Mouse (Mus musculus): ENCODE measurements around the gene Rpl23. TPM values are rescaled to one million over a fixed set of nuclear protein-coding genes. Genes with fewer than 3 reads are reported as not detected.

Rpl23 gene
- polyA plus RNA-seq, 1 experiment, result 87.5 TPM

DNA sequence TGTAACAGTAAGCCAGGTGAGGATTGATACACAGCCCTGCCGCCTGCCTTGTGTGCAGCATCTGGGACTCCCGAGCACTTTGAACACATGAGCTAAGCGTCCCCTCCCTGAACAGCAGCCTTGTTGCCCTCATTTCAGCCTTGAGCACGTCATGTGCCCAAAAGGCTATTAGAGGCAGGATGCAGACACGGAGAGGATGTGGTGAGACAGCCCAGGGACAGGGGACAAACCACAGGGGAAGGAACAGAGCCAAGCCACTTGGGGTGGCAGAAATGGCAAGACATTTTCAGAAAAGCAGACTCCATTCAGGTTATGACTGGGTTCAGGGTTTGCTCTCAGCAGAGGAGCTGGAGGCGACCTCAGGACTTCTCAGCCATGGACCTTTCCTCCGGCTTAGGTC, 53.9 kb downstream of the Rpl23 start:
- no peak for TF ChIP-seq GATA1 (IDR thresholded peaks at IDR 0.05; ENCODE audit: low read length)

Other genes with a start within 250 kb of the Rpl23 start
- gene Srcin1, start 206.3 kb downstream of the Rpl23 start, polyA plus RNA-seq (2012), result 0.09 and 0.18 TPM in 2 replicates
- gene Epop, start 152.7 kb downstream of the Rpl23 start, polyA plus RNA-seq (2012), result not detected in 2 replicates
- gene Mllt6, start 119.0 kb downstream of the Rpl23 start, polyA plus RNA-seq (2012), result 42.2 and 42.3 TPM in 2 replicates
- gene Cisd3, start 96.6 kb downstream of the Rpl23 start, polyA plus RNA-seq (2012), result 1.6 and 3.1 TPM in 2 replicates
- 6.3 and 9.1 TPM in 2 replicates for gene Pcgf2, start 81.9 kb downstream of the Rpl23 start, polyA plus RNA-seq (2012)
- gene Psmb3, start 79.0 kb downstream of the Rpl23 start, polyA plus RNA-seq (2012), result 16.1 and 122 TPM in 2 replicates
- 28.3 and 31.4 TPM in 2 replicates for gene Pip4k2b, start 37.7 kb downstream of the Rpl23 start, polyA plus RNA-seq (2012)
- 30.0 and 34.5 TPM in 2 replicates for gene Cwc25, start 15.9 kb downstream of the Rpl23 start, polyA plus RNA-seq (2012)
- gene 1700001P01Rik, start 6.5 kb downstream of the Rpl23 start, polyA plus RNA-seq (2012), result not detected in 2 replicates
- gene Lasp1, start 16.6 kb upstream of the Rpl23 start, polyA plus RNA-seq (2012), result 51.4 and 65.7 TPM in 2 replicates
- 0.02 TPM in 1 of 2 replicates, not detected in the other for gene B230217C12Rik, start 58.3 kb upstream of the Rpl23 start, polyA plus RNA-seq (2012)
- not detected in 2 replicates for gene Fbxo47, start 101.7 kb upstream of the Rpl23 start, polyA plus RNA-seq (2012)
- 0.14 and 0.24 TPM in 2 replicates for gene Plxdc1, start 204.0 kb upstream of the Rpl23 start, polyA plus RNA-seq (2012)
- not detected in 2 replicates for gene Arl5c, start 213.7 kb upstream of the Rpl23 start, polyA plus RNA-seq (2012)
- 0.32 and 0.35 TPM in 2 replicates for gene Cacnb1, start 240.6 kb upstream of the Rpl23 start, polyA plus RNA-seq (2012)
- 2,070 and 2,415 TPM in 2 replicates for gene Rpl19, start 244.3 kb upstream of the Rpl23 start, polyA plus RNA-seq (2012)

Data from G1E-ER4 (cell line).